8 mouse cellular contexts compared by ENCODE assay signal in genomic region chr2:170344502-170345409, GRCm38 (mm10).
DNase-seq lines count a peak whose midpoint lies in the region; ATAC-seq and TF ChIP-seq lines count a peak whose summit lies in the region.

No protein-coding gene starts in this region.

- peaks cover 15% of the 10 kb centered on the region for H3K4me1 ChIP-seq in forebrain, embryonic 14.5 days (ENCODE audit: control insufficient read depth, insufficient read depth, low read length)
- peaks cover 28% of the 10 kb centered on the region for H3K4me1 ChIP-seq in forebrain, embryonic 13.5 days
- H3K4me1 ChIP-seq in thymus, adult 2 months (replicated peaks; ENCODE audit: control insufficient read depth, insufficient read depth, low read length) = peaks cover 38% of the 10 kb centered on the region
- H3K4me1 ChIP-seq in midbrain, embryonic 10.5 days = peaks cover 45% of the 10 kb centered on the region

- no peak overlapping the region for H3K4me2 ChIP-seq in forebrain, embryonic 14.5 days (ENCODE audit: low read length)
- H3K4me2 ChIP-seq in forebrain, embryonic 13.5 days = no peak overlapping the region

- H3K27ac ChIP-seq in forebrain, embryonic 14.5 days (ENCODE audit: low read depth, low read length) = no peak overlapping the region
- no peak overlapping the region for H3K27ac ChIP-seq in forebrain, embryonic 13.5 days
- peak overlapping the region; percentile 61 for H3K27ac ChIP-seq in thymus, adult 2 months (ENCODE audit: control insufficient read depth, insufficient read depth, low read length)
- H3K27ac ChIP-seq in midbrain, embryonic 10.5 days (replicated peaks) = peak overlapping the region; percentile 83

- TF ChIP-seq CTCF in thymus, adult 2 months (IDR thresholded peaks at IDR 0.05; ENCODE audit: borderline replicate concordance, control insufficient read depth, extremely low read depth, insufficient read depth, low read length, poor library complexity) = no peak

- TF ChIP-seq POLR2A in thymus, adult 2 months (IDR thresholded peaks at IDR 0.05; ENCODE audit: control insufficient read depth, extremely low read depth, insufficient read depth, low read length, poor library complexity) = no peak

- H3K27me3 ChIP-seq in forebrain, embryonic 14.5 days (replicated peaks; ENCODE audit: control insufficient read depth, insufficient read depth, low read length) = no peaks in the 10 kb centered on the region
- H3K27me3 ChIP-seq in forebrain, embryonic 13.5 days = no peaks in the 10 kb centered on the region
- no peaks in the 10 kb centered on the region for H3K27me3 ChIP-seq in thymus, adult 2 months (ENCODE audit: control insufficient read depth, insufficient read depth, low read length)
- no peaks in the 10 kb centered on the region; the same call in 1 of the 2 replicates for H3K27me3 ChIP-seq in midbrain, embryonic 10.5 days (ENCODE audit: low read depth, poor library complexity, severe bottlenecking)

- no peaks in the 10 kb centered on the region for H3K36me3 ChIP-seq in forebrain, embryonic 14.5 days (ENCODE audit: control insufficient read depth, insufficient read depth, low read length)
- H3K36me3 ChIP-seq in forebrain, embryonic 13.5 days (ENCODE audit: poor library complexity, severe bottlenecking) = no peaks in the 10 kb centered on the region
- no peaks in the 10 kb centered on the region for H3K36me3 ChIP-seq in thymus, adult 2 months (ENCODE audit: control insufficient read depth, insufficient read depth, low read length)
- no peaks in the 10 kb centered on the region for H3K36me3 ChIP-seq in midbrain, embryonic 10.5 days

- H3K4me3 ChIP-seq in forebrain, embryonic 14.5 days (ENCODE audit: low read depth, low read length) = no peak overlapping the region
- H3K4me3 ChIP-seq in forebrain, embryonic 13.5 days = no peak overlapping the region
- peak overlapping the region; percentile 13 for H3K4me3 ChIP-seq in thymus, adult 2 months (ENCODE audit: control insufficient read depth, insufficient read depth, low read length)
- H3K4me3 ChIP-seq in midbrain, embryonic 10.5 days = peak overlapping the region; percentile 20

- 0 out of 2 replicates have a peak, but pooled peaks have one; percentile 13 for ATAC-seq in forebrain, embryonic 14.5 days
- no peak for ATAC-seq in forebrain, embryonic 13.5 days

- no peaks in the 10 kb centered on the region for H3K9me3 ChIP-seq in forebrain, embryonic 14.5 days (replicated peaks; ENCODE audit: control insufficient read depth, low read length)
- no peaks in the 10 kb centered on the region for H3K9me3 ChIP-seq in forebrain, embryonic 13.5 days (replicated peaks)
- no peaks in the 10 kb centered on the region for H3K9me3 ChIP-seq in midbrain, embryonic 10.5 days (replicated peaks)

- peak; percentile 56 for DNase-seq in forebrain, embryonic 14.5 days (ENCODE audit: low spot score)
- DNase-seq in thymus, adult 2 months = no peak
- no peak for DNase-seq in thymus, adult 18-20 months
- no peak for DNase-seq in midbrain, embryonic 10.5 days (ENCODE audit: low spot score)
- DNase-seq in T-cell, adult 2 months (ENCODE audit: low spot score) = no peak
- no peak for DNase-seq in layer of hippocampus, postnatal 10 days (ENCODE audit: low spot score in 2 of 2)
- no peak for DNase-seq in gastrocnemius, postnatal 4 days (ENCODE audit: low spot score in 2 of 2)

- 14% methylated on average over 17 of the region's 18 CpGs for WGBS in forebrain, embryonic 14.5 days
- 16% methylated on average over 17 of the region's 18 CpGs for WGBS in forebrain, embryonic 13.5 days
- WGBS in thymus, adult 2 months = 9% methylated on average over 18 of the region's 18 CpGs
- whole genome bisulfite sequencing in midbrain, embryonic 10.5 days = 23% methylated on average over 17 of the region's 18 CpGs

- no peak overlapping the region for H3K9ac ChIP-seq in forebrain, embryonic 14.5 days (ENCODE audit: low read length)
- no peak overlapping the region for H3K9ac ChIP-seq in forebrain, embryonic 13.5 days

Comparison
In these comparisons a context has a peak if more than half of its experiments do, and no peak if none do; other contexts are left out.
1. H3K27ac ChIP-seq: peak in thymus, adult 2 months (single experiment) and midbrain, embryonic 10.5 days (single experiment); none in forebrain, embryonic 14.5 days (single experiment) and forebrain, embryonic 13.5 days (single experiment).
2. H3K4me3 ChIP-seq: peak in thymus, adult 2 months (single experiment) and midbrain, embryonic 10.5 days (single experiment); none in forebrain, embryonic 14.5 days (single experiment) and forebrain, embryonic 13.5 days (single experiment).